Mouse (Mus musculus): ENCODE data around the gene Hsd17b2. TPM values are rescaled to one million over a fixed set of nuclear protein-coding genes. Genes with fewer than 3 reads are reported as not detected.

The Hsd17b2 gene
- total RNA-seq, 4 experiments from 2014 or later = not detected

Other genes with a start within 250 kb of the Hsd17b2 start
- under 1 TPM; 0.51 to 0.74 (median 0.67) TPM for gene Plcg2, start 203.6 kb upstream of the Hsd17b2 start, total RNA-seq (2022)
- under 1 TPM; 0.13 to 0.31 (median 0.27) TPM for gene Sdr42e1, start 28.2 kb upstream of the Hsd17b2 start, total RNA-seq (2022)
- 1 to 10 TPM; 3.0 to 5.8 (median 4.4) TPM for gene Mphosph6, start 100.0 kb downstream of the Hsd17b2 start, total RNA-seq (2022)

Measured in gastrocnemius, adult 8-10 months (tissue).